Mouse (Mus musculus): ENCODE results near the gene Frzb. TPM values are rescaled to one million over a fixed set of nuclear protein-coding genes. Genes with fewer than 3 reads are reported as not detected.

Gene Frzb
- total and polyA plus RNA-seq, 3 experiments, result not detected

- H3K9ac ChIP-seq (ENCODE audit: control insufficient read depth, low read depth, low read length, poor library complexity, severe bottlenecking), result no peak overlapping the region
- peaks cover 0 to 4% of the 10 kb centered on the region in 2 experiments; a peak in 3 of 4 replicates for H3K27me3 ChIP-seq (ENCODE audit: control insufficient read depth in 1 of 2, insufficient read depth in 2 of 2, low read length in 2 of 2)
- H3K79me2 ChIP-seq (ENCODE audit: control insufficient read depth, insufficient read depth, low read length, poor library complexity), result no peaks in the 10 kb centered on the region
- H3K4me3 ChIP-seq (ENCODE audit: control insufficient read depth in 1 of 2, insufficient read depth in 1 of 2, low read depth in 2 of 2, low read length in 2 of 2), result no peak overlapping the region
- no peak for TF ChIP-seq USF2 (IDR thresholded peaks at IDR 0.05; ENCODE audit: borderline replicate concordance in 1 of 2, insufficient read depth in 1 of 2, low read depth in 1 of 2, low read length in 2 of 2)
- TF ChIP-seq MYC (IDR thresholded peaks at IDR 0.05; ENCODE audit: low read depth, low read length), result no peak
- TF ChIP-seq MAZ (IDR thresholded peaks at IDR 0.05; ENCODE audit: low read depth, low read length), result no peak
- no peak for TF ChIP-seq CHD1 (IDR thresholded peaks at IDR 0.05; ENCODE audit: low read depth, low read length)
- no peak for TF ChIP-seq GABPA (IDR thresholded peaks at IDR 0.05; ENCODE audit: low read depth, low read length)
- TF ChIP-seq ZKSCAN1 (IDR thresholded peaks at IDR 0.05; ENCODE audit: low read depth, low read length), result no peak
- TF ChIP-seq NELFE (IDR thresholded peaks at IDR 0.05; ENCODE audit: low read depth, low read length), result no peak
- TF ChIP-seq ZNF384 (IDR thresholded peaks at IDR 0.05; ENCODE audit: low read depth, low read length), result no peak
- TF ChIP-seq SIN3A (IDR thresholded peaks at IDR 0.05; ENCODE audit: low read length), result no peak
- TF ChIP-seq USF1 (IDR thresholded peaks at IDR 0.05; ENCODE audit: low read depth, low read length), result no peak
- TF ChIP-seq HCFC1 (IDR thresholded peaks at IDR 0.05; ENCODE audit: low read depth, low read length), result no peak
- TF ChIP-seq TBP (IDR thresholded peaks at IDR 0.05; ENCODE audit: low read depth, low read length), result no peak
- no peak for TF ChIP-seq ZMIZ1 (IDR thresholded peaks at IDR 0.05; ENCODE audit: low read depth, low read length)
- TF ChIP-seq CHD2 (IDR thresholded peaks at IDR 0.05; ENCODE audit: low read length), result no peak
- TF ChIP-seq UBTF (IDR thresholded peaks at IDR 0.05; ENCODE audit: borderline replicate concordance, insufficient read depth, low read depth, low read length), result no peak
- no peak for TF ChIP-seq JUND (IDR thresholded peaks at IDR 0.05; ENCODE audit: low read depth, low read length)
- no peak for TF ChIP-seq RCOR1 (IDR thresholded peaks at IDR 0.05; ENCODE audit: low read depth, low read length)
- TF ChIP-seq TAL1 (IDR thresholded peaks at IDR 0.05; ENCODE audit: low read length), result no peak
- no peak for TF ChIP-seq NRF1 (IDR thresholded peaks at IDR 0.05; ENCODE audit: insufficient read depth, low read depth, low read length, poor library complexity, severe bottlenecking)
- TF ChIP-seq E2F4 (IDR thresholded peaks at IDR 0.05; ENCODE audit: borderline replicate concordance, low read depth, low read length), result no peak
- peak; percentile 8 for DNase-seq (ENCODE audit: low read depth, low spot score)
- no peak overlapping the region for H3K27ac ChIP-seq (ENCODE audit: control insufficient read depth, low read depth, low read length)
- no peaks in the 10 kb centered on the region for H3K36me3 ChIP-seq (ENCODE audit: control insufficient read depth in 1 of 2, insufficient read depth in 2 of 2, low read length in 2 of 2)
- H3K4me1 ChIP-seq (ENCODE audit: control insufficient read depth in 1 of 2, insufficient read depth in 2 of 2, low read length in 2 of 2), result no peaks in the 10 kb centered on the region
- H3K9me3 ChIP-seq (replicated peaks; ENCODE audit: insufficient read depth, low read length), result no peaks in the 10 kb centered on the region
These were observed 63.0 kb downstream of the Frzb start for GRCm38 (mm10) chr2:80384447-80384846.

DNA sequence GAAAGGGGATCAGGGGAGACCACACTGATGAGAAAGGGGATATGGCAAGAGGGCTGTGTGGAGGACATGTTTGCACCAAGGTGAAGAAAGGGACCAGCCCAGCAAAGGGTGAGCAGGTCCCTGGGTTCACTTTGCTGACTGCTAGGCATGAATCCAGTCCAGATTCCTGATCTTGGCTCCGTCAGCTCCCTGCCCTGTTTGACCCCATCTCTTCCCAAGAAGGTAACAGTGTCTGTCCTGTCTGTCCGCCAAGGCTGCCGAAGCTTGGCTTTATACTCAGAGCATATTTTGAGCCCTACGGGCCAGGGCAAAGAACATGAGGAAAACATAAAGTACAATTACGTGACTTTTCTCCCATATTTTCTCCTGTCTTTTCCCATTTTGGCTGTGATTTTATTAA is 67.6 kb downstream of the Frzb start:
- TF ChIP-seq ZC3H11A (IDR thresholded peaks at IDR 0.05; ENCODE audit: low read depth, low read length) (no peak), ZMIZ1 (IDR thresholded peaks at IDR 0.05; ENCODE audit: low read depth, low read length) (no peak), MAX (IDR thresholded peaks at IDR 0.05; ENCODE audit: low read length) (no peak), TCF12 (IDR thresholded peaks at IDR 0.05; ENCODE audit: low read depth, low read length) (no peak)
- Histone ChIP-seq H3K9ac (ENCODE audit: control insufficient read depth, low read depth, low read length, poor library complexity, severe bottlenecking) (no peak overlapping the region), H3K36me3 (ENCODE audit: control insufficient read depth in 1 of 2, insufficient read depth in 2 of 2, low read length in 2 of 2) (no peaks in the 10 kb centered on the region), H3K4me1 (ENCODE audit: control insufficient read depth in 1 of 2, insufficient read depth in 2 of 2, low read length in 2 of 2) (no peaks in the 10 kb centered on the region), H3K4me3 (ENCODE audit: control insufficient read depth in 1 of 2, insufficient read depth in 1 of 2, low read depth in 2 of 2, low read length in 2 of 2) (no peak overlapping the region), H3K27ac (ENCODE audit: control insufficient read depth, low read depth, low read length) (no peak overlapping the region), H3K79me2 (ENCODE audit: control insufficient read depth, insufficient read depth, low read length, poor library complexity) (no peaks in the 10 kb centered on the region), H3K9me3 (replicated peaks; ENCODE audit: insufficient read depth, low read length) (no peaks in the 10 kb centered on the region), H3K27me3 (ENCODE audit: control insufficient read depth in 1 of 2, insufficient read depth in 2 of 2, low read length in 2 of 2) (peaks cover 0 to 2% of the 10 kb centered on the region in 2 experiments; a peak in 3 of 4 replicates)
- no peak for DNase-seq (ENCODE audit: low read depth, low spot score)

Data from MEL (cell line).